Mouse (Mus musculus): ENCODE measurements at regions not wholly inside any gene's neighbourhood (a gene's known extent, or its start where the extent isn't known, plus 50 kb on each side); places are given as distances from the start of the nearest gene placed in this dataset.
"Not testable (repeated sequence)": the region's sequence is repeated elsewhere in the genome, so short reads cannot be mapped to it uniquely, and the experiment has no call there.

DNA sequence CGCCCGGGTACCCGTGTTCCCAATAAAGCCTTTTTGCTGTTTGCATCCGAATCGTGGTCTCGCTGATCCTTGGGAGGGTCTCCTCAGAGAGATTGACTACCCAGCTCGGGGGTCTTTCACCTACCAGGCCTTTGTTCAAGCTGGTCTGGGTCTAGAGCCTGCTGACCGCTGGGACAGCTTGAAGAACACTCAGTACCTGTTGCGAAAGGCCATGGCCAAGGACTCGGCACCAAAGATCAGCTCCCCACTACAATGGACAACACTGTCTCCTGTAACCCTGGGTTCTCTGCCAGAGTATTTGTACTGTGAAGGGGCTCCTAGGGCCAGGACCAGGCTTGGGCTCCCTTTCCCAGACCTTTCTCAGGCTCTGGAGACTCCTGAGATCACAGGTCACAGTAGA lies 55.1 kb upstream of the Fcho1 start:
- not testable (repeated sequence) for H3K4me3 ChIP-seq; H3K4me1 ChIP-seq (replicated peaks); H3K27ac ChIP-seq; H3K36me3 ChIP-seq; H3K27me3 ChIP-seq (ENCODE audit: insufficient read depth, poor library complexity, severe bottlenecking); H3K9me3 ChIP-seq; DNase-seq (ENCODE audit: low spot score)
- WGBS = 93% methylated on average over 10 of the region's 10 CpGs

DNA sequence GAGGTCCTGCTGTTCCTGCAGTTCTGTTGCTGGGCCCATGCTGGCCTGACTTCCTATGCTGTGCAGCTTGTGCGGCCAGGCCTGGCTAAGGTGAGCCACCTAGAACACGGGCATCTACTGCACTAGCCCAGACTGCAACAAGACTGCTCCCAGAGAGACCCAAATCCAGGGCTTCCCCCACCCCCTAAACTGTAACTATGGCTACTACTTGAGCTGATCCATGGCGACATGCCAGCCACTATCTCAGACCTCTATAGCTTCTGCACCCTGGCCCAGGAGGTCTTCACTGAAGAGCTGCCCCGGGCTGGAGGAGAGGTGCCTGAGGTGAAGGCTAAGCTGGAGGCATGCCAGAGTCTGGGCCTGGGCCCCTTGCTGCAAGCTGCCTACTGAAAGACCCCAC lies 54.3 kb upstream of the Fcho1 start:
- H3K4me1 ChIP-seq (replicated peaks); H3K36me3 ChIP-seq; H3K27me3 ChIP-seq (ENCODE audit: insufficient read depth, poor library complexity, severe bottlenecking); H3K27ac ChIP-seq; DNase-seq (ENCODE audit: low spot score); H3K9me3 ChIP-seq; H3K4me3 ChIP-seq: not testable (repeated sequence)
- 82% methylated on average over 4 of the region's 4 CpGs for WGBS

DNA sequence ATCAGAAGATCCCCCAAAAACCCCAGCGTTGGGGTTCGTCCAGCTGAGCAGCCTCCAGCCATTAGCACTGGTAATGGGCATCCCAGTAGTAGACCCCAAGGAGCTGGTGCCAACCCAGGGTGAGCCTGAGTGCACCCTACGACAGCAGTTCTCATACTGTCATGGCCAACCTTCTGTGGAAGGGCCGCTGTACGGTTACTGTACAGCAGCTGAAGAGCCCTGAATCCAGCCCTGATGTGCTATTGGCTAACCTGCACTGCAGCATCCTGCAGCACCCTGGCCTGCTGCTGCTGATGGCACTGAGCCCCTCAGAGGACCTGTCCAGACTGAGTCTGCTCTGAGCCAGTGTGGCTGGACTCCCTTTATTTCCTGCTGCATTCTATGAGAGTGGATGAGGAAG lies 53.9 kb upstream of the Fcho1 start:
- 99% methylated on average over 5 of the region's 5 CpGs for WGBS
- H3K36me3 ChIP-seq; H3K27ac ChIP-seq; H3K4me1 ChIP-seq (replicated peaks); DNase-seq (ENCODE audit: low spot score); H3K4me3 ChIP-seq; H3K27me3 ChIP-seq (ENCODE audit: insufficient read depth, poor library complexity, severe bottlenecking); H3K9me3 ChIP-seq: not testable (repeated sequence)

DNA sequence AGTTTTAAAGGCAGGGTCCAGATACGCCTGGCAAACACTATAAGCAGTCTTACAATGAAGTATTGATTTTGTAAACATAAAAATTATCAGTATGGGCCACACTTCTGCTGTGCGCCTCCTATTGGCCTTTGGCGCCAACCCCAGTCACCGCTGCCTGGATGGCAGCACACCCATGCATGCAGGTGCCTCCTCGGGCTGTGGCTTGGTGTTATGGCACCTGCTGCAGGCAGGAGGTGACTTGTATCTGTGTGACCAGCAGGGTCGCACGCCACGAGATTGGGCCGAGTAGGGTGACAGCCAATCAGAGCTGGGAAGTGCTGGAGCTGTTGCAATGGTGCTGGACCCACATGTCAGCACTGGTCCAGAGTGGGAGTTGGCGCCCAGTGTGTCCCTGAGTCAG lies 53.4 kb upstream of the Fcho1 start:
- Histone ChIP-seq H3K36me3 (no peaks in the 10 kb centered on the region), H3K9me3 (no peaks in the 10 kb centered on the region), H3K4me1 (replicated peaks) (no peaks in the 10 kb centered on the region), H3K4me3 (no peak overlapping the region), H3K27ac (no peak overlapping the region), H3K27me3 (ENCODE audit: insufficient read depth, poor library complexity, severe bottlenecking) (no peaks in the 10 kb centered on the region)
- 85% methylated on average over 10 of the region's 10 CpGs for WGBS
- no peak for DNase-seq (ENCODE audit: low spot score)

All from hindbrain, embryonic 10.5 days (tissue).